Mouse (Mus musculus) subcutaneous adipose tissue, adult 2 months (tissue): ENCODE measurements around the gene Gm136. TPM values are rescaled to one million over a fixed set of nuclear protein-coding genes. Genes with fewer than 3 reads are reported as not detected.

Experiments
- polyA plus RNA-seq: library from polyadenylated mRNA; depleted of rRNA; stranded (reverse); fragments of >200 nt; gene quantifications from 2 replicates; pipeline ENCODE4 v1.2.3, GENCODE M21; 2012; ENCODE audit warnings: low replicate concordance; rRNA removed

The Gm136 gene
- not detected in 2 replicates for polyA plus RNA-seq

DNA sequence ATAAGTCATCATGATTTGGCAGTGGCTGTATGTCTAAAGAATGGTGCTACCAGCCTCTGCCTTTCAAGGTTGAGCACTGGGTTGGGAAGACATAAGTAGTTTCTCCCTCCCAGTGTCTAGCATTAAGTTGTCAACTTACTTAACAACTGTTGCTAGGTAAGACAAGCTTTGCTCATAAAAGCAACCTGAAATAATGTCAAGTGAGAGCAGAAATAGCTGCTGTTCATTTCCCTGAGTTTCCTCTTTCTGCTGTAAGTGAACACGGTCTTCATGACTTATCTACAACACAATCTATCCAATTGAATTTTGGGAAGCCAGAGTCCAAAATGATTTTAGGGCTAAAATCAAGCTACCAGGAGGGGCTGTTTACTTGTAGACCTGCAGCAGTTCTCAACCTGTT, at the start of gene Gm136:
Gene Gm136, minus strand, starts transcription at position 101 of the 400 bp plus-strand sequence.

DNA sequence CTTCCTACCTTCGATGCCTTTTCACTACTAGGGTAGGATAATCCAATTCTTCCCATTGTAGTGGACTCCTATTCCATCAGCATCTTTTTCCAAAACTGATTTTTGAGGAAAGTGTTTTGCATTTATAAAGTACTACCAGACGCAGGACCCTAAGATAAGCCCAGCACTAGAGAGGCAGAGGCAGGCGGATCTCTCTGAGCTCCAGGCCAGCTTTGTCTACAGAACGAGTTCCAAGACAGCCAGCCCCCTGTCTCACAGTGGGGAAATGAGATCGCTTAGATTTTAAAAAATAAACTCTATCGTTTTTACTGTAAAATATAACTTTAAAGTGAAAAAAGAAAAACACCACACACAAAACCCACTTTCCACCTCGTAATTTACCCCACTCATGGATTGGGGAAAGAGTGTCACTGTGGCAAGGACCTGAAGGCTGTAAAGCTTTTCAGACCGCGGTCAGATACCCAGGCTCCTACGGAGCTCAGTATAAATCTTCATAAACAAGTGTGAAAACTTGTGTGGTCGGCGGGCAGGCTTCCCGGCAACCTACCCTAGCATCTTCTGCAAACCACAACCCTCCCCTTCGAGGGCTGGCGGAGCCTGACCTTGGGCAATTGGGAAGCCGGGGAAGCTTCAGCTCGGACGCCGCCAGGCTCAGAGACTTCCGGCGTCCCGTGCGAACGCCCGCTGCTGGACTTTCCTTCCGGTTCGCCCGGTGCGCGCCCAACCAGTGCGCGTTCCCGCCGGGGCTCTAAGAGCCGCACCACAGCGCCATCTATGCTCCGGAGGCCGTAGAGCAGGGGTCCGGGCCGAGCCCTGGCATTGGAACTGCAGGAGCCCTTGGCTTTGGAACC, 21.8 kb upstream of the Gm136 start, which contains the start of gene Smim8:
Gene Smim8, minus strand, starts transcription at position 747 of the 851 bp plus-strand sequence.

DNA sequence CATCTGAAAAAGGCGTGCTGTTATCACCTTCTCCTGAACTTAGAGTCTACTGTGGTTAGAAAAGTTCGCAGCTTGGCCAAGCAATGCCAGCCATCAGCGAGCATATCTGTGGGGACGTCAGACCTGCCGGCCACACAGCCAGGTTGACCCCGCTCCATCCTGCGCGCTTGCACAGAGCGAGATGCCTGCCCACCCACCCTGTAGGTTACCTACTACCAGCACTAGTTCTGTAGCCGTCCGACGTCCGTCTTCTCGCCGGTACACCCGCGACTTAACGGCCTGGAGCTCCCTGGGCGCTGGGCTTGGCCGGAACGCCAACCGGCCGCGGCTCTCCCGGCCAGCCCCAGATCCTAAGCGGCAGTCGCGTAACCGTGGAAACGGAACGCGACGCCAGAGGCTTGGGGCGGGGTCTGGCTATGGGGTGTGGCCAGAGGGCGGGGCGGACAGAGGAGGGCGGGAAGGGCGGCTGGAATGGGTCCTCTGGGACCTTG, 26.2 kb downstream of the Gm136 start, which contains the start of gene Cfap206:
Gene Cfap206, minus strand, starts transcription at position 356 of the 491 bp plus-strand sequence.

Other genes starting within 250 kb of the Gm136 start
- gene Akirin2, start 205.3 kb downstream of the Gm136 start, polyA plus RNA-seq, result 20.6 and 30.3 TPM in 2 replicates
- gene Orc3, start 141.3 kb downstream of the Gm136 start, polyA plus RNA-seq, result 29.1 and 33.8 TPM in 2 replicates
- gene Rars2, start 141.3 kb downstream of the Gm136 start, polyA plus RNA-seq, result 13.0 and 13.2 TPM in 2 replicates
- 15.6 and 16.8 TPM in 2 replicates for gene Slc35a1, start 68.8 kb downstream of the Gm136 start, polyA plus RNA-seq
- 0.06 TPM in 1 of 2 replicates, not detected in the other for gene Cfap206, start 26.1 kb downstream of the Gm136 start, polyA plus RNA-seq
- 6.3 and 9.1 TPM in 2 replicates for gene Smim8, start 22.2 kb upstream of the Gm136 start, polyA plus RNA-seq
- 1.6 and 3.3 TPM in 2 replicates for gene Zfp292, start 126.7 kb upstream of the Gm136 start, polyA plus RNA-seq
- gene Cga, start 137.5 kb upstream of the Gm136 start, polyA plus RNA-seq, result not detected in 2 replicates